Comparison of ENCODE assay signal across 22 mouse cellular contexts in genomic region chr11:99095759-99096158, GRCm38 (mm10). TPM values are rescaled to one million over a fixed set of nuclear protein-coding genes. Genes with fewer than 3 reads are reported as not detected.
"Had no signal": no experiment of that assay in that cellular context is flagged by ENCODE, and none has a peak within 500 bp of the region (broad histone marks: within the 10 kb centered on the region; RNA-seq: fewer than 3 reads in every experiment).

No protein-coding gene starts in this region.

- H3K36me3 ChIP-seq: liver, embryonic 13.5 days; lung, embryonic 15.5 days; midbrain, embryonic 15.5 days; neural tube, embryonic 12.5 days; stomach, embryonic 15.5 days had no signal

- H3K4me1 ChIP-seq: liver, embryonic 13.5 days; lung, embryonic 15.5 days; megakaryocyte, embryonic 14.5 days; midbrain, embryonic 15.5 days; neural tube, embryonic 12.5 days had no signal

- H3K27ac ChIP-seq: left cerebral cortex, adult 2 months; liver, embryonic 13.5 days; lung, embryonic 15.5 days; macrophage; midbrain, embryonic 15.5 days; neural tube, embryonic 12.5 days; stomach, embryonic 15.5 days had no signal

- H3K9ac ChIP-seq: liver, embryonic 13.5 days; liver, postnatal 0 days; lung, embryonic 15.5 days; midbrain, embryonic 15.5 days; neural tube, embryonic 12.5 days; stomach, embryonic 15.5 days had no signal

- H3K27me3 ChIP-seq: liver, embryonic 13.5 days; lung, embryonic 15.5 days; midbrain, embryonic 15.5 days; neural tube, embryonic 12.5 days; stomach, embryonic 15.5 days had no signal

- DNase-seq: kidney, adult 11 months; kidney, adult 9 months; kidney, postnatal 10 days; kidney, postnatal 4 days; liver; liver, embryonic 13.5 days; liver, postnatal 0 days; lung, postnatal 14 days; right cerebral cortex, postnatal 4 days; thymus, adult 2 months; thymus, postnatal 25 days had no signal

- ATAC-seq: liver, postnatal 0 days; midbrain, embryonic 15.5 days had no signal

- H3K4me2 ChIP-seq: liver, embryonic 13.5 days; lung, embryonic 15.5 days; midbrain, embryonic 11.5 days; midbrain, embryonic 15.5 days; neural tube, embryonic 12.5 days; stomach, embryonic 15.5 days had no signal

- H3K4me3 ChIP-seq: left cerebral cortex, adult 2 months; liver, embryonic 13.5 days; lung, embryonic 15.5 days; megakaryocyte, embryonic 14.5 days; midbrain, embryonic 15.5 days; neural tube, embryonic 12.5 days; stomach, embryonic 15.5 days had no signal

- H3K9me3 ChIP-seq: liver, embryonic 13.5 days; lung, embryonic 15.5 days; midbrain, embryonic 15.5 days; neural tube, embryonic 12.5 days; stomach, embryonic 15.5 days had no signal

RNA-seq across cellular contexts. Expression of gene Tns4, which starts 6.7 kb away (rescaled TPM):
- total RNA-seq: layer of hippocampus, postnatal 25 days had no signal

RNA-seq across cellular contexts. Expression of gene Ccr7, which starts 59.1 kb away (rescaled TPM):
- total RNA-seq: layer of hippocampus, adult 8-10 months; layer of hippocampus, postnatal 25 days; left cerebral cortex, adult 2 months; left cerebral cortex, postnatal 14 days had no signal
- polyA plus RNA-seq: midbrain, embryonic 11.5 days; midbrain, embryonic 15.5 days had no signal
